Mouse (Mus musculus): ENCODE measurements around the gene Has3.

DNA sequence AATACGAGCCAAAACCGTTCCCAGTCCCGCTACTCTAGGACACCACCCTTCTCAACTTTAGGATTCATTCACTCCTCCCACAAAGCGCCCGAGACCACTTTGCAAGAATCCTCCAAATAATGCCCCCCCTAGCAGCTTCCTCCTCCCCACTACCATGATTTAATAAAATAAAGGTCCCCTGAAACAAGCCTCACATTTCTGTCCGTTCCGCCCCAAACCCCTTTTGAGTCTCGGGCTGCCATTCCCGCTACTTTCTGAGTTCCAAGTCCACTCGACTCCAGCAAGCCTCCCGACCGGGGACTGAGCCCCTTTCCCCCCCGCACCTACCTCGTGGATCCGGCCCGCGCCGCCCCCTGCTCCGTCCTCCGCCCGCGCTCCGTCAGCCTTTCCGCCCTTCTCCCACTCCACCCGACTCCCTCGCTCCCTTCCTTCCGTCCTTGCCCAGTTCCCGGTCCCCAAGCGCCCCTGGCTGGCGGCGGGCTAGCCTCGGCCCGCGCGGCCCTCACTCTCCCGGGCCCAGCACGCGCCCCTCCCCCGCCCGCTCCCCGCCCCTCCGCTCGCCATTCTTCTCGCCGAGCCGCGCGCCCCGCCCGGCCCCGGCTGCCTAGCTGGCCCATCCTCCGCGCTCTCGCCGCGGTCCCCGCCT, 22.9 kb downstream of the Has3 start:
- TF ChIP-seq CTCF (IDR thresholded peaks at IDR 0.05; ENCODE audit: extremely low read depth, insufficient read depth, insufficient read length, insufficient replicate concordance) (no peak), POLR2A (IDR thresholded peaks at IDR 0.05; ENCODE audit: low read depth, low read length) (no peak)
